Mouse (Mus musculus) heart, embryonic 16.5 days (tissue): ENCODE measurements around the gene Gm20518. TPM values are rescaled to one million over a fixed set of nuclear protein-coding genes. Genes with fewer than 3 reads are reported as not detected.

Source experiments
- ATAC-seq: fragments of 200-750 bp; cut with Nextera tagmentation; replicated peaks from 2 replicates; pipeline ENCODE4 v1.8.0; 2017; ENCODE audit warnings: moderate number of reproducible peaks; ENCODE audit not compliant: insufficient read depth, low FRiP score; ENCODE audit errors: extremely low read depth
- H3K27ac ChIP-seq: fragments of 300-500 bp; sonication (generic); 2 replicates; pipeline ENCODE4 v1.5.1; 2014; ENCODE audit warnings: mild to moderate bottlenecking, low read length, control low read depth, moderate library complexity
- H3K27me3 ChIP-seq: fragments of 300-500 bp; sonication (generic); 2 replicates; pipeline ENCODE4 v1.6.1; 2014; ENCODE audit warnings: low read length, mixed read lengths; ENCODE audit not compliant: control insufficient read depth, insufficient read depth
- H3K36me3 ChIP-seq: fragments of 300-500 bp; sonication (generic); 2 replicates; pipeline ENCODE4 v1.6.1; 2014; ENCODE audit not compliant: control insufficient read depth, insufficient read depth
- H3K4me1 ChIP-seq: fragments of 300-500 bp; sonication (generic); 2 replicates; pipeline ENCODE4 v1.6.1; 2014; ENCODE audit warnings: low read length, mixed read lengths; ENCODE audit not compliant: control insufficient read depth, insufficient read depth
- H3K4me2 ChIP-seq: fragments of 300-500 bp; sonication (generic); 2 replicates; pipeline ENCODE4 v1.6.1; 2014; ENCODE audit warnings: low read depth, mild to moderate bottlenecking, control low read depth, low read length
- H3K4me3 ChIP-seq: fragments of 300-500 bp; sonication (generic); 2 replicates; pipeline ENCODE4 v1.5.1; 2014; ENCODE audit warnings: mild to moderate bottlenecking, control low read depth, low read length
- H3K9ac ChIP-seq: fragments of 300-500 bp; sonication (generic); 2 replicates; pipeline ENCODE4 v1.6.1; 2014; ENCODE audit warnings: low read length, control low read depth
- H3K9me3 ChIP-seq: fragments of 300-500 bp; sonication (generic); replicated peaks from 2 replicates; pipeline ENCODE4 v1.6.1; 2016; ENCODE audit warnings: low read length; ENCODE audit not compliant: control insufficient read depth
- WGBS: fragments of 180-500 bp; shearing (Covaris S2); extraction: QIAGEN DNeasy Blood & Tissue Kit; methylation state at CpG from one replicate; pipeline ENCODE4 v1.1.7; 2014; 5-methylcytosine and 5-hydroxymethylcytosine counted together
- polyA plus RNA-seq: library from polyadenylated mRNA; unstranded; fragments of >200 nt; fragmentation: Nextera tagmentation; extraction: Ambion mirVana; gene quantifications from 2 replicates; pipeline ENCODE4 v1.2.1, GENCODE M21; 2015

Gm20518 gene
- polyA plus RNA-seq, result 0.14 and 0.32 TPM in 2 replicates

DNA sequence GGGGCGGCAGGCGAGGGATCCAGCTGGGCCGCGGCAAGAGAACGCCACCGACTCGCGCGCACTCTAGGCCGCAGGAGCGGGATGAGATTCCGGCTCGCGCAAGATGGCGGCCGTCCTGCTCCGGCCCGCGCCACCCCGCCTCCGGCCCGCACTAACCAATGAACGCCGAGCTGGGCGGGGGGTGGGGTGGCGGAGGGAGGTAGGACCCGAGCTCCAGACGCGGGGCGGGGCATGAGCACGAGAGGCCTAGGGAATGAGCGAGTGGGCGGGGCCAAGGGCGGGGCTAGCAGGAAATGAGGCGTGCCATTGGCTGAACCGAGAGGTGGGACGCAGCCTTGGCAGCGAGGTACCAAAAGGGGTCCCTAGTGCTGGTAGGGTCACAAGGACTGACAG is at the start of gene Gm20518:
Gm20518 (minus strand) TSS at position 105 of the 393 bp plus-strand sequence.
- WGBS, result under 1% methylated on average over 38 of the region's 38 CpGs
- Histone ChIP-seq H3K4me1 (peaks cover 26% of the 10 kb centered on the region), H3K27me3 (no peaks in the 10 kb centered on the region), H3K4me3 (peak within 1 kb of the TSS; percentile 94), H3K9me3 (no peaks in the 10 kb centered on the region), H3K4me2 (peak within 1 kb of the TSS; percentile 90), H3K36me3 (no peaks in the 10 kb centered on the region), H3K27ac (peak within 1 kb of the TSS; percentile 98), H3K9ac (peak within 1 kb of the TSS; percentile 98)
- ATAC-seq, result peak; percentile 98

DNA sequence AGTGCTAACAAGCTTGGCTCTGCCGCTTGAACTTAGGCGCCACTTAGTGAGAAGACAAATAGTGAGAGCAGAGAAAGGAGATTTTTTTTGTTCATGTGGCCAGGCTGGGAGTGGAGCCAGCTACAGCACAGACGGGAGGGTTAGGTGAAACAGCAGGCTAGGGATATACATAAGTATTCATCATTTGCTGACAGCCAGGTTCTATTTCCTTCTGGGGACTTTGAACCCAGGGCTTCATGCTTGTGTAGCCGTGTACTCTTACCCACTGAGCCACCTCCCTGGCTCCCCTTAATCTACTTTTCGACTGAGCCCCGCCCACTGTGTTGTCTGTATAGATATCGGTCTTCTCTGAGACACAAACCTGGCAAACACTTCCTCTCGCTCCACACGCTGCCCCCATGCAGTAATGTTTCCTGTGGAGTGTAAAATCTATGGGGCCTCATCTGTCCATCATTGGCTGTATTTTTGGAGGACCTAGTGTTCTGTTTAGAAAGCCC is 47.8 kb upstream of the Gm20518 start:
- Histone ChIP-seq H3K4me1 (no peaks in the 10 kb centered on the region), H3K9ac (0 out of 2 replicates have a peak overlapping the region, but pooled peaks have one; percentile 22), H3K9me3 (no peaks in the 10 kb centered on the region), H3K27ac (no peak overlapping the region; the same call in 1 of the 2 replicates), H3K4me3 (no peak overlapping the region), H3K36me3 (no peaks in the 10 kb centered on the region), H3K4me2 (no peak overlapping the region), H3K27me3 (peaks cover 4% of the 10 kb centered on the region; the same call in 1 of the 2 replicates)
- WGBS, result 39% methylated on average over 9 of the region's 9 CpGs
- ATAC-seq, result no peak

DNA sequence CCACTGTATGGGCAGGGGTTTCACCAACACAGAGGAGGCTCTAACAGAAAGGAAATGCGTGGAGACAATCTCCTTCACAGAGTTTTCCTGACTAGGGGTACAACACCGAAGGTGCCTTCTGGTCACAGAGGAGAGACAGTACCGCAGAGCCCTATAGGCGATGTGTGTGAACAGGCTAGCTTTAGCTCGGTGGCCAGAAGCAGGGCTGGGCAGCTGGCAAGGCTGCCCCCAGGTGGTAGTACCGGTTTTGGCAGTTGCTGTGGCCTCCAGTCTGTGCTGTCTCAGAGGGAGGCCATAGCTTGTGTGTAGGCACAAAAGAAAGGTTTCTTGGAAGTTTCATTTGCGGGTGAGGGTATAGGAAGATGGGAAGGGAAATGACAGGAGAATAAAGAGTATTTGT is 47.4 kb upstream of the Gm20518 start:
- H3K27me3 ChIP-seq, result peaks cover 4% of the 10 kb centered on the region; the same call in 1 of the 2 replicates
- no peaks in the 10 kb centered on the region for H3K36me3 ChIP-seq
- ATAC-seq, result peak; percentile 63; the same call in 1 of the 2 replicates
- H3K9me3 ChIP-seq, result no peaks in the 10 kb centered on the region
- WGBS, result 12% methylated on average over 7 of the region's 7 CpGs
- H3K27ac ChIP-seq, result no peak overlapping the region
- H3K4me2 ChIP-seq, result no peak overlapping the region
- no peak overlapping the region for H3K4me3 ChIP-seq
- H3K9ac ChIP-seq, result 0 out of 2 replicates have a peak overlapping the region, but pooled peaks have one; percentile 22
- H3K4me1 ChIP-seq, result no peaks in the 10 kb centered on the region

DNA sequence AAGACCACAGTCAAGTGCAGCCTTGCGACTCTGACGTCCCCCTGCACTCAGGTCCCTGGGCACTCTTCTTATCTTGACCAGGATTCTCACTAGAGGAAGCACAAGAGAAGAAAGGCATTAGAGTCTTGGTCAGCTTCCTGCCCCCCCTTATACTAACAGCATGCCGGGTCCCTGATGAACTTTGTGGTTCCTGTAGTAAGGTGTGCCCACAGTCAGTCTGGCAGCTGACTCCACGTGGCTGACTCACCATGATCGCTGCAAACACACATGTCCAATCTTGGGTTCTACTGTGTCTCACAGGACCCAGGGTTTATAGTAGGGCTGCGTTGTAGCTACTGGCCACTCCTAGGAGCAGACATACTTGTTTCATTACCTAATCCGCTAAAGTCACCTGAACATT is 46.7 kb upstream of the Gm20518 start:
- Histone ChIP-seq H3K36me3 (no peaks in the 10 kb centered on the region), H3K27ac (no peak overlapping the region), H3K4me3 (no peak overlapping the region), H3K9me3 (no peaks in the 10 kb centered on the region), H3K4me2 (no peak overlapping the region), H3K4me1 (no peaks in the 10 kb centered on the region), H3K9ac (no peak overlapping the region), H3K27me3 (peaks cover 4% of the 10 kb centered on the region; the same call in 1 of the 2 replicates)
- 45% methylated on average over 7 of the region's 7 CpGs for WGBS
- no peak for ATAC-seq

DNA sequence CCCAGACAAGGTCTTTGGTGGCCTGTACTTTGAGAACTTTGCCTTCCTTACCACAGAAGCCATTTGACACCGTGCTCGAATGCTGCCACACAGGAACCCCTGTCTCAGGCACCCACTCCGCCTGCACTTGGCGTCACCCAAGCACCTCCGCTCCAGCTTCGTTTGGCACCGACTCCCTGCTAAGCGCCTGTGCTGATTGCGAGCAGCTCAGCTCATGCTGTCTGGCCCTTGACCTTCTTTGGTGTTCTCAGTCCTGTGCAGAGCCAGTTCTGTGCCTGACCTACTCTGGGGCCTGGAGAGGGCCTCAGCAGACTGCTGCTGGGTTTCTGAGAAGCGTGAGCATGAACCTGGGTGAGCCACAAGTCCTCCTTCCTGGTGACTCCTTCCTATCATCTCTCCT is 45.3 kb upstream of the Gm20518 start:
- ATAC-seq, result no peak
- H3K27ac ChIP-seq, result no peak overlapping the region
- H3K9me3 ChIP-seq, result no peaks in the 10 kb centered on the region
- H3K27me3 ChIP-seq, result peaks cover 4% of the 10 kb centered on the region; the same call in 1 of the 2 replicates
- H3K4me1 ChIP-seq, result no peaks in the 10 kb centered on the region
- no peak overlapping the region for H3K4me2 ChIP-seq
- WGBS, result 63% methylated on average over 10 of the region's 10 CpGs
- no peaks in the 10 kb centered on the region for H3K36me3 ChIP-seq
- H3K9ac ChIP-seq, result no peak overlapping the region
- H3K4me3 ChIP-seq, result no peak overlapping the region

DNA sequence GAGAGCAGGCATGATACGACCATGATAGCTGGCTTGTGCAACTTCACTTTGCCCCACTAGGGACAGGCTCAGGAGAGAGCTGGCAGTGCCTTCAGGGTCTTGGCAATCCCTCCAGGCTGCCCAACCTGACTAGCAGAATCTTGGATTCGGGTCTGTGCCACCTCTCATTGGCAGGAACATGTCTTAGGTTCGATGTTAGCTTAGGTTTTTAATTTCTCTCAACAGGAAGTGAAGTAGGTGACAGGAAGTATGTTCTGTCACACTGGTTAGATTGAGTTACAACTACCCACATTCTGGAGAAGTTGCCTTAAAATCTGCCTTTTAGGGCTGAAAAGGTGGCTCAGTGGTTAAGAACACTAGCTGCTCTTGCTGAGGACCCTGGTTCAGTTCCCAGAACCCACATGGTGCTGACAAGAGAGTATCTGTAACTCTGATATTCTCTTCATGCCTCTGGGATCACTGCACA is 43.0 kb upstream of the Gm20518 start:
- WGBS, result 53% methylated on average over 3 of the region's 3 CpGs

DNA sequence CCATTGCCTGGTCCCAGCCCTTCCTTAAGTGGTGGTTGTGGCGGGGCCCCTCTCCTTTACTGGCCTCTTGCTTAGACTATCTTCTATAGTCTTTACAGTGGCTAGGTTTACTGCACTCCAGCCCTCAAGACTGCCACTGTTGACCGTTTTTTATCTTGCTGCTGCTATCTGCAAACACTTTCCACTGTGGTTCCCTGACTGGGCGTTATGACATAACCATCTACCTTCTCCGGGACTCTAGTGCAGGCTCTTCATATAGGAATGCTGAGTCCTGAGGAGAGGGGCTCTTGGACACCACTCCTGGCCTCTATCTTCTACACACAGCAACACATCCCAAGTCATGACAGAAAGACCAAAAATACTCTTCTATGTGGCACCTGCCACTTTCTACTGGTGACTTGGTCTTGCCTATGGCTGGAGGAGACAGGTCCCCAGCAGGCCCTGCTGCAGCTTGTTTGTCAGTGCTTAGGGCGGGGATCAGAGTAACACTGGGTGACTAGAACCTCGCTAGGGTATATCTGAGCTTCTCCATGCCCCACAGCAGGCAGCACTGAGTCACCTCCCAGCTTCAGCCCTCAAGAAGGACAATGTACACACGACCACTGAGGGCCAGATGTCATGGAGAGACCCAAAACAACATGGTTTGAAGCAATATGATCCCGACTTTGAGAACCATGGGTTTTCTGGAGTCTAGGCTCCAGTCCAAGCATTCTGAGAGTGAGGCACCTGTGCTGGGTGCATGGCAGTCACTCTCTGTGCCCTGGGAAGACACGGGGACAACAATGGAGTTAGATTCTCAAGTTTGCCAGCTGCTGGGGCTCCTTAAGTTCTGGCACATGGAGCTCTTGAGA is 42.3 kb upstream of the Gm20518 start:
- WGBS, result 46% methylated on average over 9 of the region's 9 CpGs
- no peak overlapping the region for H3K9ac ChIP-seq
- no peaks in the 10 kb centered on the region for H3K36me3 ChIP-seq
- no peak for ATAC-seq
- H3K4me1 ChIP-seq, result no peaks in the 10 kb centered on the region
- H3K9me3 ChIP-seq, result no peaks in the 10 kb centered on the region
- no peak overlapping the region for H3K4me2 ChIP-seq
- H3K4me3 ChIP-seq, result no peak overlapping the region
- H3K27me3 ChIP-seq, result peaks cover 4% of the 10 kb centered on the region; the same call in 1 of the 2 replicates
- no peak overlapping the region for H3K27ac ChIP-seq

More for the DNA sequence above, 43.0 kb upstream of the Gm20518 start:
- H3K9me3 ChIP-seq, result no peaks in the 10 kb centered on the region
- H3K27me3 ChIP-seq, result peaks cover 4% of the 10 kb centered on the region; the same call in 1 of the 2 replicates
- H3K27ac ChIP-seq, result no peak overlapping the region
- no peaks in the 10 kb centered on the region for H3K4me1 ChIP-seq
- H3K4me3 ChIP-seq, result no peak overlapping the region
- H3K36me3 ChIP-seq, result no peaks in the 10 kb centered on the region
- H3K9ac ChIP-seq, result no peak overlapping the region
- ATAC-seq, result no peak
- H3K4me2 ChIP-seq, result no peak overlapping the region

DNA sequence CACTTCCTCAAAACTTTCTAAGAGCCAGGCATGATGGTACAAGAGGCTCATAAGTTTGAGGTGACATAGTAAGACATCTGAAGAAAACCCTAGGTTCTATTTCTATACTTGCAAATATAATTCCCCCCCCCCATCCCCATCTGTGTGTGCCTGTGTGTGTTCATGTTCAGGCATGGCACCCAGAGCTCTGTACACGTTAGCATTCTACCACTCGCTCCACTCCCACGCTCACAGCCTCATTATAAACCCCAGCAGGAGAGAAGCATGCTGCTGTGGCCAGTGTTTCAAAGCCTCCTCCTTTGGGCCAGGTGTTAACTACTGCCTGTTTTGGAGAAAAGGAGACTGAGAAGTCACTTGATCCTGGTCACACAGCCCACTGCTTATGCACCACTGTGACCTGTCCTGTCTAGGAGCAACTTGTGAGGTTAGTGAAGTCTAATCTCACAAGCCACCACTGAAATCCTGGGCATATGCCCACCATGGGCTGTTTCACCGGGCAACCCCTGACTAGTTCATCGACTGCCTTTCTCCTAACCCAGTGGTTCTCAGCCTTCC is 40.5 kb upstream of the Gm20518 start:
- Histone ChIP-seq H3K9me3 (no peaks in the 10 kb centered on the region), H3K4me1 (no peaks in the 10 kb centered on the region; the same call in 1 of the 2 replicates), H3K4me2 (no peak overlapping the region), H3K27me3 (peaks cover 1% of the 10 kb centered on the region; the same call in 1 of the 2 replicates), H3K9ac (no peak overlapping the region), H3K27ac (no peak overlapping the region), H3K36me3 (no peaks in the 10 kb centered on the region), H3K4me3 (no peak overlapping the region)
- ATAC-seq, result no peak
- whole genome bisulfite sequencing, result 62% methylated on average over 5 of the region's 5 CpGs

DNA sequence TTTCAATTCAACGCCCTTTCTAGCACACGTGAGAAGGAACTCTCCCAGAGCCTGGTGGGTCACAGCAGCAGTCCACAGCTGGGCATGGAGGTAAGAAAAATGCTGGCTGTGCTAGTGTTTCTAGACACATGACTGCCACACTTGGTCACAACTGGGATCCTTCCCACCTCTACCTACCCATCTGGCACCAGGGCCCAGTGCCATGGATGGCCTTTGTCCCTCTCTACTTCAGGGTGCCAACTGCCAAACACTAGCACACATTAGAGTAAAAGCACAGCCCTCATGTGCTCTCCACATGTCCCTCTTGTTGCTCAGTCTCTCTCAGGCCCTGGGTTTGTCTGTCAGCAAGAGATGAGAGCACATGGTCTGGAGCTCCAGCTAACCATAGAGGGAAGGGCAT is 38.2 kb upstream of the Gm20518 start:
- Histone ChIP-seq H3K4me1 (no peaks in the 10 kb centered on the region; the same call in 1 of the 2 replicates), H3K36me3 (peaks cover 7% of the 10 kb centered on the region), H3K9me3 (no peaks in the 10 kb centered on the region), H3K4me2 (no peak overlapping the region), H3K9ac (no peak overlapping the region), H3K4me3 (no peak overlapping the region), H3K27me3 (no peaks in the 10 kb centered on the region), H3K27ac (no peak overlapping the region)
- WGBS, result 70% methylated on average over 2 of the region's 2 CpGs
- no peak for ATAC-seq
